Mouse (Mus musculus): ENCODE results near the gene Fance.

DNA sequence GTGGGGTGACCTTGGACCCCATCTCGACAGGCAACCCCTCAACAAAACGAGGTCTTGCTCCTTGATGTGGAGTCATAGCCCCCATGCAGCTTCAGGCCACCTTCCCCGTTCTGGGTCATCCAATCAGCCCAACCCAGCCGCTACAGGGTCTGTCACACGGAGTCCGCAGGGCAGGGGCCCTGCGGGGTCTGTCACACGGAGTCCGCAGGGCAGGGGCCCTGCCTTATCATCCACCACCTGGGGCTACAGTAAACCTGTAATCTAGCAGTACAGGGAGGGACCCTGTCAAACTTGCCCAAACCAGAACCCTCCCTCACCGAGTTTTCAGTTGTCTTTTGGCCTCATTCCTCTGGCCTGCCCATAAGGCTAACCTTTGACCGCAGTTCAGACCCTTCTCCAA, 38.7 kb downstream of the Fance start:
- TF ChIP-seq CTCF (conservative IDR thresholded peaks at IDR 0.05; ENCODE audit: insufficient read depth, insufficient read length, low read depth, low read length) (no peak), POLR2A (IDR thresholded peaks at IDR 0.05; ENCODE audit: low read depth, low read length) (no peak)

Measured in kidney, adult 2 months (tissue).